Mouse (Mus musculus) B cell, adult 2 months (primary cell): ENCODE measurements around the gene Gm45808.
A peak's percentile ranks its signal among the peaks of the same experiment; 100 is the strongest.

Experiments
- DNase-seq, 2 experiments: peaks; one replicate each; pipeline ENCODE4 v3.0.0; 2022

Gene Gm45808

DNA sequence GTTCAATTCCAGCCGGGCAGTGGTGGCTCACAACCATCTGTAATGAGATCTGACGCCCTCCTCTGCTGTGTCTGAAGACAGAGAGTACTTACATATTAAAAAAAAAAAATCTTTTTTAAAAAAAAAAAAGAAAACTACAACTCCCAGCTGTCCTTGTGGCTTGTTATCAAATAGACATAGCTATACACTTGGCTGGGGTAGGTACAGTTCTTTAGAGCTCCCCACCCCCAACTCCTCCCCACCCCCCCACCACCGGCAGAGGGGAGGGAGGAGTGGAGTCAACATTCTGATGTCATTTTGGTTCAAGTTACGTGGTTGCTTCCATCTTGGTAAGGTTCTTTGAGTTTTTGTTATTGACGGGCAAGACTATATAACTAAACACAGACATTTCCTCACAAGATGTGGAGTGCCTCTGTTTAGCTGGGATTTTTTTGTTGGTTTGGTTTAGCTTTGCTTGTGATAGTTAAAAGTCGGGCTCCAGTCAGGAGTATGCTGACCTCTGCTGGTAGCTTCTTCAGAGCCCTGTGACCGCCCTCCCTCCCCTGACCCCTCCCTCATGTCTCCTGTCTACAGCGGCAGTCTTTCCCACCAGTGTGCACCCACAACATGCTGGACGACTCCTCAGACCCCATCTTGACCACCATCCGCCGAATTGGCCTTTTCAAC lies 39.2 kb downstream of the Gm45808 start:
- peak in 1 of 2 experiments; percentile 27 for DNase-seq

DNA sequence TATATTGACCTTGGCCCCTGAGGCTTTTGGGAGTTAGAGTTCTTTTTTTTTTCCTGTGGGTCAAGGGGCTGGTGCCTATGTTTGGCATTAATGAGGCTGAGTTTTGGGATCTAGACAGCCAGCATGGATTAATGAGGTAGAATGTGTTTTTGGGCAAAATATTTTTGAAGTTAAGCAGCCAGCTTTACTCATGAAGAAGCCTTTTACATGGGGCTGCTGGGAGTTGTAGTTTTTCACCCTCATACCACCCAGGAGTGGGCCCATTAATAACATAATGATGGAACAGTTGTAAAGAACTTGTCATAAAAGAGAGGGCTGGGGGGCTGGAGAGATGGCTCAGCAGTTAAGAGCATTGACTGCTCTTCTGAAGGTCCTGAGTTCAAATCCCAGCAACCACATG lies 40.0 kb downstream of the Gm45808 start:
- DNase-seq: no peak

DNA sequence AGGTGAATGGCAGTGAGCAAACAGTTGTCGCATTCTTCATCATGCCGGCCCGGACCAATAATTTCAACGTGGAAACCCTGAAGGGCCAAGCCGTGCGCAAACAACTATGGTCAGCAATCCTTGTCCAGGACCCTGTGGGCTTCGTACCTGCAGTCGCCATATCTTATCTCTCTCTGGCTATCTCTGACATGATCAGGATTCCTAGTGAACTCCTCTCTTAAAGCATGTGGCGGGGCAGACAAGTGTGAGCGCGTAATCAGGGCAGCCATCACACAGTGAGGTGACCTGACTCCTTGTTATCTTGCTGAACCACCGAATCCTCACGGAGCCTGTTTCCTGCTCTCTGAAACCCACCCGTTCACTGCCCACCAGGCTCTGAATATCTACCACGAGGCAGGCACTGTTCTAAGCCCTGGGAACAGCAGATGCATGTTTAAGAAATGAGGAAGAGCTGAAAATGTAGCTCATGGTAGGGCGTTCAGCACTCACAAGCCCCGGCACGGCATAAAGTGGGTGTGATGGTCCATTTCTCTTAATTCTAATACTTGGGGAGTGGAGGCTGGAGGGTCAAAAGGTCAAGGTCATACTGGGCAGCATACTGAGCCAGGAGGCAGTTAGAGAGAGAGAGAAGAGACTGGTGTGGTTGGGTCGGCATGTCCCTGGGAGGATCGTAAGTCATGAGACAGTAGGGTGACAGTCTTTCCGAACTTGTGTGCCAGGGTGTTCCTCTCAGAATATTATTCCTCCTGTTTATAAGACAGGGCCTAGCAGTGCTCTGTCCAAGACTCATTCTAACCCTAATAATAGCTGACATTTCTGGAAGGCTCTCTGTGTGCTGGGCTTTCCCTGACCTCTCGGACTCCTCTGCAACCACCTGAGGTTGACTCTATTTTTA lies 42.8 kb downstream of the Gm45808 start:
- no peak for DNase-seq

DNA sequence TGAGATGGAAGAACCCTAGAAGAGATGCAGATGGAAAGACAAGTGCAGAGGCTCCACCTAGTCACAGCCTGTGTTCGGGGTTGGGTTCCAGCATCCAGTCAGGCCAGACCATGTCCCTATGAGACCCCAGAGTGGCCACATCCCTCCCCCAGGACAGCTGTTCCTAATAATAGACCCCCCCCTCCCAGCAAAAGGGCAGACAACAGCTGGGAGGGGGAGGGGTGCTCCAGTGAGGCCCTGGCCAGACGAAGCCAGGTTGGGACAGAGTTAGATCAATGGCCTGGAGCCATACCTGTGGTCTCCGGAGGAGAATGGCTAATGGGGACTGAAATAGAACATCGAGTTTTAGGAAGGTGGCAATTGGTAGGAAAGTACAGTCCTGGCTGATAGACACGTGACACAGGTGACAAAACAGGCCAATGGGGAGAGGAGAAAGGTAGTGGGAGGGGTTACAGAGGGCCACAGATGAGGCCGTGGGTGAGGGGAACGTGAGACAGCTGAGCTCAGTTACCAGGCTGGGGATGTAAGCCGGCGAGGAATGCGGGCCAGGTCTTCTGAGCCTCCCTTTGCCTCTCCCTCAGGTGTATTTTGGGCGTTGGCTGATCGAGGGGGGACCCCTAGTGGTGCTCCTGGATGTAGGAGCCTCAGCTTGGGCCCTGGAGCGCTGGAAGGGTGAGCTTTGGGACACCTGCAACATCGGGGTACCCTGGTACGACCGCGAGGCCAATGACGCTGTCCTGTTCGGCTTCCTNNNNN lies 48.9 kb downstream of the Gm45808 start, which contains the start of gene Ruvbl2:
Gene Ruvbl2, minus strand, starts transcription at position 576 of the 756 bp plus-strand sequence.
- DNase-seq: no peak

DNA sequence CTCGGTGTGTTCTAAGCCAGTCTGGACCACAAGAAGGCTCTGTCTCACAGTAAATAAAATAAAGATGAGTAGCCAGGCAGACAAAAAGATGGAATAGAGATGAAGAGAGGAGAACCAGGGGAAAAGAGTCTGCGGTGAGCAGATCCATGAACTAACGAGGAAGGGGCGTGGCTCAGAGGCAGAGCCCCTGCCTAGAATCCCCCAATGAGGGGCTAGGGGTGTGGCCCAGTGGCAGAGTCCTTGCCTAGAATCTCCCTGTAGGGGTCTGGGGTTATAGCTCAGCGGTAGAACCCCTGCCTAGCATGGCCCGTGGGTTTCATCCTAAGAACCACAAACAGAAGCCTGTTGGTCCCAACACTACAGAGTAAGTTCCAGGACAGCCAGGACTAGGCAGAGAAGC lies 49.6 kb downstream of the Gm45808 start:
- DNase-seq: no peak

DNA sequence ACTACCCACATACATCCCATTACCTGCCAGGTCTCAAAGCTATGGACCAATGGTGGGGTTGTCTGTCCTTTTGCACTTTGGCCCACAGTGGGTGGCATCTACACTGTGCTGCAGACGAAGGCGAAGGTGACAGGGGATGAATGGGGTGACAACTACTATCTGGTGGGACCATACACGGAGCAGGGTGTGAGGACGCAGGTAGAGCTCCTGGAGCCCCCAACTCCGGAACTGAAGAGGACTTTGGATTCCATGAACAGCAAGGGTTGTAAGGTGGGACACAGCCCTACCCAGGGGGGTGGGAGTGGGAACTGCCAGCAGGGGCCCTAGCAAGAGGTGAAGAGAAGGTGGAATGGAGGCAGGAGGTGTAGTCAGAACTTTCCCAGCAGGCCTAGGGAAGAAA lies 50.2 kb downstream of the Gm45808 start:
- no peak for DNase-seq

DNA sequence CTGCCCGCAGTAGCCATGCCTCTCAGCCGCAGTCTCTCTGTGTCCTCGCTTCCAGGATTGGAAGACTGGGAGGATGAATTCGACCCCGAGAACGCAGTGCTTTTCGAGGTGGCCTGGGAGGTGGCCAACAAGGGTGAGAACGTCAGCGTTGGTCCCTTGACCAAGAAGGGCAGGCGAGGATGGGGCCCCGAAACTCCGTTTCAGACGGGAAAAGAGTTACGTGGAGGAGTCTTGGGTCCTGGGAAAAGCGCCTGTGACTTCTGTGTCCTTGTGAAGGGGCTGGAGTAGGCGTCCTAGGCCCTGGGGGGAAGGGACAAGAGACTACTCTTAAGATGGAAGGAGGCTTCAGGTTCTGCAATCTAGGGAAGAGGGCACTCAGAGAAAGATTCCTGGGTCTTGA lies 51.6 kb downstream of the Gm45808 start:
- no peak for DNase-seq

DNA sequence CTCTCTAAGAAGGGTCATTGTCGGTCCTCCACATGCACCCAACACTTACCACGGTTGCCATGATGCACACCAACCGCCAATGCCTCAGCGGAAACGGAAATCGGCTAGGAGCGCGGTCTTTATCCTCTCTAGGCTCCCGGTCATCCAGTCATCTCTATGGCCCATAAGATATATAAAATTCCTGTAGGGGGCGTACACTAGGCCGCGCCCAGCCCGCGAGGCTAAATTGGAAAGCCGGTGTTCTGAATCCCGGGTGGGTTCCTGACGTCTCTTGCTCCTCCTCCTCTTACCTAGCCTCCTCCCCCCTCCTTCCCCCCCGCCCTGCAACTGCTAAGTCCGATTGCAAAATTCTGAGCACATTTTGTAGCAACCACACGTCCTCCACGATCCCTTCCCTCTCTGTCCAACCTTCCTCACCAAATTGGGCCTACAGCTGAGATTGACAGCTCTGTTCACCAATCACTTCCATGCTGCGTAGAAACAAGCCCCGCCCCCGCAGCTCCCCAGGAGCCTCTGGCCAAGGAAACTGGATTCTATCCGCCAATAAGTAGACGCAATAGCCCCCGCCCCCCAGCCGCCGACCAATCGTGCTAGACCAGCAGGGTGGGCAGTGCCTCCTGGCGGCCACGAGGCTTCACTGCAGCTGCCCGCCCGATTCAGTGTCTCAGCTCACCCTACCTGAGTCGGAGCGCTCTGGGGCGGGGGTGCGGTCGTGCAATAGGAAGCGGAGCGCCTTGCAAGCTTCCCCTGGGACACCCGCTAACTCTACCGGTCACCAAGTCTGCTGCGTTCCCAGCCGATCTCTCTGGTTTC lies 52.2 kb downstream of the Gm45808 start, which contains the start of gene Gys1:
Gene Gys1, plus strand, starts transcription at position 642 of the 813 bp plus-strand sequence.
- DNase-seq: peak; percentile 100

DNA sequence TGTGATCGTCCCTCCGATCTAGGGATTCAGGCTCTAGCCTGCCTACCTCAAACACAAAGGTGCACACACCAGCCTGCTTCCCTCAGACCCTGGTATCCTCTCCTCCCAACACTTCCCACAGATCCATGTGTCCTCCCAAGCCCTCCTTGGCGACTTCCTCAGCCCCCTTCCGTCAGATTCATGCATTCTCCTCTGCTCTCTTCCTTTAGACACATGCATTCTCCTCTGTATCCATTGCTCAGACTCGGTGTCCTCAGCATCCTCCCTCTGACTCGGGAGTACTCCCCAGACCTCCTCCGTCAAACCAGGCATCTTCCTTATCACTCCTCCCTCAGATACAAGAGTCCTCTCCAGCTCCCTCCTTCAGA lies 52.8 kb downstream of the Gm45808 start:
- DNase-seq: no peak

DNA sequence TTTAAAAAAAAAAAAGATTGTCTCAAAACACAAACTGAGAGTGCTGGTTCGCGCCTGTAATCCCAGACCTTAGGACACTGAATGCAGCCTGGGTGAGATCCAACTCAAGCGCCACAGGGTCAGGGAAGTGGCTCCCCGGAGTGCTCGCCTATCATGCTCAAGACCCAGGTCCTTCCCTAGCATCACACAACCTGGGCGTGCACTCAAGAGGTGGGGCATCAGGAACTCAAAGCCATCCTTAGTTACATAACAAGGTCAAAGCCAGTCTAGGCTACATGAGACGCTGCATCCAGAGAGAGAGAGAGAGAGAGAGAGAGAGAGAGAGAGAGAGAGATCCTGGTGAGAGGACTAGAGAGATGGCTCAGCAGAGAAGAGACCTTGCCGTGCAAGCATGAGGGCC lies 60.1 kb downstream of the Gm45808 start:
- DNase-seq: no peak

DNA sequence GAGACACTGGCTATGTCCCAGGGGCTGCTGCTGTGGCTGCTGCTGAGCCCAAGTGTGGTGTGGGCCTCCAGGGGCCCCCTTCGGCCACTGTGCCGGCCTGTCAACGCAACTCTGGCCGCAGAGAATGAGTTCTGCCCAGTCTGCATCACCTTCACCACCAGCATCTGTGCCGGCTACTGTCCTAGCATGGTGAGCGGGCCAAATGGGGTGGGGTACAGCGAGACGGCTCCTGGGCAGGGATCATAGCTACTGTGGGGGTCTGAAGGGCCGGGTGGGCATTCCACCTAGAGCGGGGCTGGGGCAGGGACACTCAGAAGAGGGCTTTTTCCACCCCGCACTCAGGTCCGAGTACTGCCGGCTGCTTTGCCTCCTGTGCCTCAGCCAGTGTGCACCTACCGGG lies 65.4 kb downstream of the Gm45808 start:
- DNase-seq: no peak

DNA sequence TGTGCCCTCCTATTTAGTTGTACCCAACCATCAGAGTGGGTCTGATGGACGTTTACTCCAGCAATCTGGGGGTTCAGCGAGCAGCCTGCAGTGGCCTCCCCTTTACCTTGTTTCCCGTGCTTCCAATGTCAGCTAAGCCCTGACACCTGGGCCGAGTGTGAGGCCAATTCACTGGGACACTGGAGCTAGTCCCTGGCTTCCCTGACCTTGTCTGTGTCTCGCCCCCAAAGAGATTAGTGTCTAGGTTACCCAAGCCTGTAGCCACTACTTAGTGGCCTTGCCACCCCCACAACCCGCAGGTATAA lies 66.0 kb downstream of the Gm45808 start, which contains the start of gene Lhb:
Gene Lhb, plus strand, starts transcription at position 206 of the 305 bp plus-strand sequence.
- no peak for DNase-seq

DNA sequence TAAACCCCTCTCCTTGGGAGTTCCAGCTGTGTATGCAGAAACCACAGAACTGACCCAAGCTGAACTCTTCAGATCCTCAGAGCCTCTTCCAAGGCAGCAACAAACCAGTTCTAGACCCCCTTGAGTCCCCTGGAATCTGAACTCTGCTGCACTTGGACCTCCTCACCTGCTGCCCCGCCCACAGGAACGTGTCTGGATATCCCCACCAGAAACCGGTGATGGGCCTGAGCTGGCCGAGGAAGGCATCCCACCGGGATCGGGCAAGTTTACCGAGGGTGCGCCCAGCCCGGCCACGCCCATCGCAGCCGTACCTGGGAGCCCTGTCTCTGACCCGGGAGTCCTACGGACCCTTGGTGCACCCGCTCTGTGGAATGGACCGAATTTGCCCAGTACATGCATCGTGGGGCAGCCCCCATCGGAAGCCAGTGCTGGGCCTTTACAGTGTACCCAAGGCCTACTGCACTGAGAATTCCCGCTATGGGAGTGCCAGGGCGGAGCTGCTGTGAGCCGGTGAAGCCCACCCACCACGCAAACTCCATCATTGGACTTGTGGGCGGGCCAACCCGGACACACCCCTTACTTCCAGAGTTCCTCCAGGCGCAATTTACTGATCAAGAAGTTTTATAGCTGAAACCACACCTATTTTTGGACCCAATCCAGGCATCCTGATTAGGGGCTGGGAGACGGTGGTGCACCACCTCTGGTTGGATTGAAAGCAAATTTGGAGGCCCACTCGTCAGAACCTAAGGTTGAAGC lies 66.6 kb downstream of the Gm45808 start:
- no peak for DNase-seq

DNA sequence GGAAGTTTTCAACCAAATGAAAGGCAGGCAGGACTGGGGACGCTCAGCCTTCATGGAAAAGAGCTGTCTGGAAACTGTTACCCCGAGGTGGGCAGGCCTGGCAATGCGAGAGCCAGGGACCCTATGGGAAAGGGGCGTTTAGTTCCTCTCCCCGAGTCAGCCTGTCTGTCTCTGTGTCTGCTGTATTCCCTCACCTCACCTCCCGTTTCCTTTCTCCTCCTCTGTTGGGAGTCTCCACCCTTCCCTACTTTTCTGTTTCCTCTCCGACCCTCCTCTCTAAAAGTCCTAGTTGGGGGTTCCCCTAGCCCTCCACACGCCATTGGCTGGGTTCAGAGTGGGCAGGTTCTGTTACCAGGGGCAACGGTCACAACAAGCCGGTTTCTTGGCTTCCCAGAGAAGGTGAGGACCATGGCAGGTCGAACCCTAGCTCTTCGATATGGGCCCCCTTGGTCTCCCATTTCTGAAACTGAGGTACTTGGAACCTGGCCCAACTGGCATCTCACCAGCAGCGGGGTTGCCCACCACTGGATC lies 68.6 kb downstream of the Gm45808 start:
- DNase-seq: no peak
